Mouse (Mus musculus): ENCODE results near the gene Col26a1.

Col26a1 gene

GRCm38 (mm10) chr5:136882788-136883439, at the start of gene Col26a1:
Gene Col26a1 (minus strand): TSS chr5:136883209.
- no peak for DNase-seq

- DNase-seq: no peak
These were observed 48.9 kb upstream of the Col26a1 start for GRCm38 (mm10) chr5:136931896-136932295.

GRCm38 (mm10) chr5:136929073-136929472, 46.1 kb upstream of the Col26a1 start:
- peak; percentile 80 for DNase-seq

GRCm38 (mm10) chr5:136923751-136924478, 40.9 kb upstream of the Col26a1 start:
- no peak for DNase-seq

GRCm38 (mm10) chr5:136922830-136923229, 39.8 kb upstream of the Col26a1 start:
- no peak for DNase-seq

- DNase-seq: peak; percentile 16
These were observed 36.7 kb upstream of the Col26a1 start for GRCm38 (mm10) chr5:136919546-136920301.

- peak; percentile 75 for DNase-seq
These were observed 35.9 kb upstream of the Col26a1 start for GRCm38 (mm10) chr5:136918655-136919472.

- DNase-seq: no peak
These were observed 34.7 kb upstream of the Col26a1 start for GRCm38 (mm10) chr5:136917613-136918242.

- DNase-seq: no peak
These were observed 31.2 kb upstream of the Col26a1 start for GRCm38 (mm10) chr5:136914183-136914582.

- DNase-seq: peak; percentile 87
These were observed 25.2 kb upstream of the Col26a1 start, which contains the start of gene Ift22 for GRCm38 (mm10) chr5:136907991-136908857. Gene Ift22 (plus strand): TSS chr5:136908150.

- DNase-seq: no peak
These were observed 24.6 kb upstream of the Col26a1 start for GRCm38 (mm10) chr5:136907587-136907986.

- DNase-seq: peak; percentile 62
These were observed 22.6 kb upstream of the Col26a1 start for GRCm38 (mm10) chr5:136905630-136906029.

- no peak for DNase-seq
These were observed 21.6 kb upstream of the Col26a1 start for GRCm38 (mm10) chr5:136904621-136905020.

GRCm38 (mm10) chr5:136895529-136895963, 12.5 kb upstream of the Col26a1 start:
- no peak for DNase-seq

- DNase-seq: no peak
These were observed 12.0 kb upstream of the Col26a1 start for GRCm38 (mm10) chr5:136894840-136895528.

GRCm38 (mm10) chr5:136888539-136889355, 5.7 kb upstream of the Col26a1 start:
- DNase-seq: no peak

GRCm38 (mm10) chr5:136886957-136887356, 3.9 kb upstream of the Col26a1 start:
- DNase-seq: no peak

GRCm38 (mm10) chr5:136882055-136882787, 788 bp downstream of the Col26a1 start:
- no peak for DNase-seq

Measured in thymus, postnatal 25 days (tissue).